Mouse (Mus musculus): ENCODE data around the gene Taf1b.

The Taf1b gene

DNA sequence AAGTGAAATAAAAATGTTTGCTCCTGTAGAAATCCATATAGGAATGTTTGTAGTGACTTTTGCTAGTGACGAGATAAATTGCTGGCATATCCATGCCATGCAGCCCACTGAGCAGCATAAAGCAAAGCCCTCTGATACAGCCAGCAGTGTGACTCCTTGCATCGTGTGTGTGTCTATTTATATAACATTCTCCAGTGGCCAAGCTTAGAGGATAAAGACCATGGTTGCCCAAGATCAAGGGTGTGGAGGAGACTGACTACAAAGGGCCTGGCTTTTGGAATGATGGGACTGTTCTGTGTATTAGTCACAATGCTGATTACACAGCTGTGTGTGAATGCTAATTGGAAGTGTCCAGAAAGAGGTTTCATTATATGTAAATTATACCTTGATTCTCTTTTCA lies 54.4 kb downstream of the Taf1b start:
- no peak for DNase-seq (ENCODE audit: low read depth, low spot score)

DNA sequence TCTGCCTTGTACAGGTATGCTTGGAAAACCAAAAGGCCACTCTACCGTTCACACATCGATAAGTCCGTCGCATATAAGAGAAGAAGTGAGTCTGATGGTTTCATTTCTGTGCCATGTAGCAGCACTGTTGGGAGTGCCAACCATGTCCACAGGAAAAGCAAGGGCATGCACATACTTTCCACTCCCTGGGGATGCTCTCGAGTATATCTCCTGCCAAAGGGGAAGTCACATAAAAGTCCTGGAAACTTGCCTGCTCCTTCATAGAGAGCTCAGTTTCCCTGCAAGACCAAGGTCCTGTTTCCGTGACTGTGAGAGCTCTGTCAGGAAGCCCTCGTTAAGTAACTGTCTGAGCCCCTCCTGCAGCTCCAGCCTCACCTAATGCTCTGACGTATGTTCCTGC lies 57.8 kb downstream of the Taf1b start:
- no peak for DNase-seq (ENCODE audit: low read depth, low spot score)

DNA sequence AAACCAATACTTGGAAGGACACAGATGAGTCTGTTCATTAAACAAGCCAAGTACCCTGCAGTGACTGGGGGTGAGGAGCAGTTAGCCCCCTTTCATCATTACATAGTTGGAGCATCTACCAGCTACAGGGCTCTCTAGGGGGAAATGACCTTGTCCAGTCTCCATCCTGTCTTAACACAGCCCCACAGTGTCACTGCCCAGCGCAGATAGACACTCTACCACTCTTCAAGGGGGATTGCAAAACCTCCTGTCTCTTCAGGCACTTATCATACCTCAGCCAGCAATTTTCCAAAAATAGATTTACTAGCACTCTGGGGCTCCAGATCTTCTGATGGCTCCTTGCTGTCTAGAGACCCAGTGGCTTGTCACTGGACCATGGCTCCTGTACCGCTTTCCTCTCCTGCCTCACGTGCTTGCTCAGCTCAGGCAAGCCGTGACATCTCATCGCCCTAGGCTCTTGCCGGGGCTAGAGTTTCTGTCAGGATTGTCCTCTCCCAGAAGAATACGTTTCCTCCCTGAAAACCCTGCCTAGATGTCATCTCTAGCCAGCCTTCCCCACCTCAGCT lies 65.3 kb downstream of the Taf1b start:
- no peak for DNase-seq (ENCODE audit: low read depth, low spot score)

DNA sequence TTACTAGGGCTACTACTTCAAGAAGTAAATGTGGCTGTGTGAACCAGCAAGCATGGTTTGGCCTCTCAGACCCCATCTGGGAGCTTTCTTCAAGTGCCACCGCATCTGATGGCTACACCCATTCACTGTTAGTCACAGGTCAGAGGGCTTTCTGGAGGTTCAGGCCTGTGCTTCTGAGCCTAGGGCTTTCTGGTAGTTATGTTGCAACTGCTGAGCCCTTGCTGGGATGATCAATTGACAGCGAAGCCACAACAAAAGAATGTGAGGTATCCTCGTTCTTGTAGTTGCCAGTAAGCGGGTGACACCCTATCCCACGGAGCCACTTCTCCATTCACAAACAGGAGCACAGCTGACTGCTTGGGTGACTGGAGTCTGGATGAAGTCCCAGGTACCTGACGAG lies 67.2 kb downstream of the Taf1b start:
- no peak for DNase-seq (ENCODE audit: low read depth, low spot score)

DNA sequence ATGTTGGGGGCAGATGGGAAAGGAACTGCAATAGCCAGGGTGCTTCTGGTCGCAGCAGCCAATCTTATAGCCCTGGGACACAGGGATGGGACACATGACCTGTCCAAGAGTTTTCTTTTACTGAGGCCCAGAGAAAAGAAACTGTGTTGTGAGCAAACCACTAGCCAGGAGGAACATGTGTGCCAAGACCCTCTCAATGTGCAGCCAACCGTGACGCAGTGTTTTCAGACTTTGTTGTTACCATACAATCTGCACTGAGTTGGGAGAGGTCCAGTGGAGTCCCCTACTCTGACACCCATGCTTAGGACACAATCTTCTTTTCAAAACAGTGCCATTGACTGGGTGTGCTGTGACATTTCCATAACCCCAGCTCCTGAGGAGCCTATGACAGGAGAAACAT lies 69.4 kb downstream of the Taf1b start:
- no peak for DNase-seq (ENCODE audit: low read depth, low spot score)

DNA sequence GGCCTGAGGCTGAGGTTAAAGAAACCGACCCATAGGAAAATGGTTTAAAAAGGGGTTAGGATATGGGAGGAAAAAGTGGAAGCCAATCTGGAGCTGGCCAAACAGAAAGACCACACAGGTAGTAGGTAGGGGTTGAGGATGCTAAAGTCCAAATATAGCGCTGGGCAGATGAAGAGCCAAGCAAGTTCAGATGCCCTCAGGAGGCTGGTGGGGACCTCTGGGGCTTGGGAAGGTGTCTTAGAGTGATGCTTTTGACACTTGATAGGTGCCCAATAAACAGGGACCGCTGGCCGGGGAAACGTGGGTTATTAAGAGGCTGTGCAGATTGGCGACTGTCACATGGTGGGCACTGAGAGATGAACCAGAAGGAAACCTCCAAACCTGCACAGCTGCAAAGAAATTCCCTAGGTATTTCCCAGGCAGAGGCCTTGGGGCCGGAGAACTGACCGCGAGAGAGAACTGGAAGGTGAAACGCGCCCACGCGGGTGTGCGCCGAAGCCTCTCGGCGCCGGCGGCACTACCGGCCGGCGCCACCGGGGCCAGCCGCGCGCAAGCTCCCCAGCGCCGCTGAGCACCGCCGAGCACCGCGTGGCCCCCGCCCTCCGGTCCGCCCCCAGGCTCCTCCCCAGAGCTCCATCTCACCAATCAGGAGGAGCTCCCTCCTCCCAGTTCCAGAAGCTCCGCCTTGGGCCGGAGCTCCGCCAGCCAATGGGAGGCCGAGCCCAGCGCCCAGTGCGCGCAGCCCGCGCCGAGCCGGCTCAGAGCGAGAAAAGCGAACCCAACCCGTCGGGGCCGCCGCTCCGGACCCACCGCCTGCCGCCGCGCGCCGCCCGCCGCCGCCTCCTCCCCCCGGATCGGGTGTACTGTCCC lies 73.6 kb downstream of the Taf1b start, which contains the start of gene Grhl1:
Grhl1 (plus strand) TSS at position 761 of the 870 bp plus-strand sequence.
- DNase-seq (ENCODE audit: low read depth, low spot score) = peak; percentile 90

DNA sequence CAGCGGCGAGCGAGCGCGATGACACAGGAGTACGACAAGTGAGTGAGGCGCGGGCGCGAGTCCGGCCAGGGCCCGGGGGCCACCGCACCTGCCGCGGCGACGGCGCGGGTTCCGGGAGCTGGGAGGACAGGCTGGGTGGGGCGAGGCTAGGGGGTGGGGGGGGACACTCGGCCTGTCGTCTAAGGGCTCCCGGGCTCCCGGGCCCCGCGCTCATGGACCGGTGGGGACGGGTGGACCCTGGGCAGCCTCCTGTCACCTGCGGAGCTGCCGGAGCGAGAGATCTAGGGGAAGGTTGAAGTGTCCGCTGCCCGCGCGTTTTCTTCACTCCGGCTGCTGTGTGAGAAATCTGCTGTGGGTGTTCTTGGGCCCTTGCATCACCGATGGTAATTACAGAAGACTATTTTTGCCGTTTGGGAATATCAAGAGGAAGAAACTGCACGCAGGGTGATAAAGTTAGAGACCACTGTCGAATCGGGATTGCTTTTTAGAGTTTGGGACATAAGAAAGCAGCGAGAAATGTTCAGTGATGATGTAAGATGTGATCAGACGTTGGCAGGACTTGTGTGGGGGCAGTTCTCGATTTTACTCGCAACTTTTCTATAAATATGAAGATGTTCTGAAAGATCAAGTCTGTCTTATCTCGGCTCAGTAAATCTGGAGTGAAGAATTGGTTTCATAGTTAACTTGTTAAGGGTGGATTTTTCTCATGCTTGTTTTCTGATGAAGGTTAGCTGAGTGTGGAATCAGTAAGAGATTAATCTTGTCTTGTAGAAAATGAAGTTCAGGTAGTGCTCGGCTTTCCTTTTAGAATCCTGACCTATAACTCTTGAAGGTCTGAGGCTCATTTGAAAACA lies 74.5 kb downstream of the Taf1b start:
- DNase-seq (ENCODE audit: low read depth, low spot score) = no peak

DNA sequence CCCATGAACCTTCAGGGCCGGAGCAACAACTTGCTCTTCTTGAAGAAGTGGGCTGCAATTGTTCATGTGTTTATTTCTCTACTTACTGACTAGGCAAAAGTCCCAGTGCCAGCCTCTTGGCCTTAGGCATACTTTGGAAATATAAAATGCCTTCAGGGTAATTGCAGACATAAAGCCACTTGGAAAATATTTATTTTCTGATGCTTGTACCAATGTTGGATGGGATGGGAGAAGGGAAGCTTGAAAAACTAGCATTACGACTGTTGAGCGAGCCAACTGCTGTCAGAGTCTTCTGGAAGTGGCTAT lies 75.1 kb downstream of the Taf1b start:
- DNase-seq (ENCODE audit: low read depth, low spot score) = no peak

DNA sequence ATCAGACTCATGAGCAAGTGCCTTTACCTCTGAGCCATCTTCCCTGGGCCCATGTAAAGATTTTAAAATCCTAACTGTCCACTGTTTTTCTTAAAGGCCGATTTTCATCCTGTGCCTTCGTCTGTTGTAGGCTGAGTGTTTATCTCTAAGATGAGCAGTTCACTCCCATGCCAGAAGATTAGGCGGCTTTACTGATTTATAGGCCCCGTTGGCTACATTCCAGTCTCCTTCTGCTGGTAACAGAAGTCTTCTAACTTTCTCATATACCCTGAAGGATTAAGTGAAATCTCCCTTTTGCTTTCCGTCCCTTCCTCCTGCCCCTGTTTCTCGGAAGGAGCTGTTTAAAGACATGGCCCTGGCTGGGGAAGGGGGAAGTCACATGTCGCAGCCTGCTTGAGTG lies 76.7 kb downstream of the Taf1b start:
- peak; percentile 33 for DNase-seq (ENCODE audit: low read depth, low spot score)

DNA sequence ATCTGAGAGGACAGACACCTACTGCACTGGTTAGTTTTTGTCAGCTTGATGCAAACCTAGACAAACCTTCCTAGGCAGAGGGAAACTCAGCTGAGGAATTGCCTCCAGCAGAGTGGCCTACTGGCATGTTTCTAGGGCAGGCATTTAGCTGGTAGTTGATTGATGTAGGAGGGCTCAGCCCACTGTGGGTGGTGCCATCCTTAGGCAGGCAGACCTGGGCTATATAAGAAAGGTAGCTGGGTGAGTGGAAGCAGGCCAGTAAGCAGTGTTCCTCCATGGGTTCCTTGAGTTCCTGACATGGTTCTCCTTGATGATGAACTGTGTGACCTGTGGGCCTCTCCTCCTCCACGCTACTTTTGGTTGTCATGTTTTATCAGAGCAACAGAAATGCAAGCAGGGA lies 82.3 kb downstream of the Taf1b start:
- DNase-seq (ENCODE audit: low read depth, low spot score) = no peak

DNA sequence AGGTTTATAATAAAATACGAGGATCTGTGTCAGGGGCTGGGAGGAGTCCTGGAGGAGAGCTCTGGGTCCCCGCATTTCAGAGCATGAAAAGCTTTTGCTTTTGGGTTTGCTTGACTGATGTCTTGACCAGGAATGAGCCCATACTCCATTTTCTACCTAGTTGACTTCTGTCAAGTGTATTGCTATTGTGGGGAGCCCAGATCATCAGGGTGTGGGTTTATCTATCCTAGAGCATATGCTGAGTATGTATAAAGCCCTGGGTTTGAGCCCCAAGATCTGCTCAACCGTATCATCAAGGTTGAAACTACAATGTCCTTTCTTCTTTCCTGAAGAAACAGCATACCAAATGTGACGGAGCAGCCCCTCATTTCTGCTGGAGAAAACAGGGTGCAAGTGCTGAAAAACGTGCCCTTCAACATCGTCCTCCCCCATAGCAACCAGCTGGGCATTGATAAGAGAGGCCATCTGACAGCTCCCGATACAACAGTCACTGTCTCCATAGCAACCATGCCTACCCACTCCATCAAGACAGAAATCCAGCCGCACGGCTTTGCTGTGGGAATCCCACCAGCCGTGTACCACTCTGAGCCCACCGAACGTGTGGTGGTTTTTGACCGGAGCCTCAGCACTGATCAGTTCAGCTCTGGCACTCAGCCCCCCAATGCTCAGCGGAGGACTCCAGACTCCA lies 83.0 kb downstream of the Taf1b start:
- DNase-seq (ENCODE audit: low read depth, low spot score) = no peak

DNA sequence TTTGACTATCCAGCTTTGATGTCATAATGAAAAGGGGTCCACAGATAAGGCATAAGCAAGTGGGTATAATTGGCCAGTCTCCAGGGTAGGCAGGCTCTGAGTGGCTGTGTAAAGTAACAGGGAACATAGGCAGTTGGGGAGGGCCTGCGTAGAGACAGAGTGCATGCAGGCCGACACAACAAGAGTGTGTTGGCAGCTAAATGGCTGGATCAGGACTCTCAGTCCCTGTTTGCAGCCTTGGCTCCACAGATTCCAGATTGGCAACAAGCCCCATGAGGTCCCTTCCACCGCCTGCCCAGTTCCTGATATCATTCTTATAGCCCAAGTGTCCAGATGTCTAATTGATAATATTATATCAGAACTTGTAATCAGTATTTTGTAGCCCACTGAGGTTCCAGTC lies 85.5 kb downstream of the Taf1b start:
- no peak for DNase-seq (ENCODE audit: low read depth, low spot score)

DNA sequence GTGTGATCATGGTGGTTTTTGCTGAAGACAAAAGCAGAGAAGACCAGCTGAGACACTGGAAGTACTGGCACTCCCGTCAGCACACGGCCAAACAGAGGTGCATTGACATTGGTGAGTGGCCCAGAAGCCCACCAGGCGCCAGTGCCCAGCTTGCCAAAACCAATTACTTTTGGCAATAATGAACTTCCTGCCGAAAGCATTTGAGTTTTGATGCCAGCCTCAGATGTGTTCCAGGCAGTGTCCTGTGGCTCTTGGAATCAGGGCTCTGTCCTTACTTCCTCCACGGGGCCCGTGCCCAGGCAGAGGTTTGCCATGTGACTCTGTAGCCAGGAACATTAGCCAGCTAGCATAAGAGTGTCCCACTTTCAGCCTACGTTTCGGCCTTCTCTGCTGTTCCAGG lies 86.7 kb downstream of the Taf1b start:
- DNase-seq (ENCODE audit: low read depth, low spot score) = no peak

DNA sequence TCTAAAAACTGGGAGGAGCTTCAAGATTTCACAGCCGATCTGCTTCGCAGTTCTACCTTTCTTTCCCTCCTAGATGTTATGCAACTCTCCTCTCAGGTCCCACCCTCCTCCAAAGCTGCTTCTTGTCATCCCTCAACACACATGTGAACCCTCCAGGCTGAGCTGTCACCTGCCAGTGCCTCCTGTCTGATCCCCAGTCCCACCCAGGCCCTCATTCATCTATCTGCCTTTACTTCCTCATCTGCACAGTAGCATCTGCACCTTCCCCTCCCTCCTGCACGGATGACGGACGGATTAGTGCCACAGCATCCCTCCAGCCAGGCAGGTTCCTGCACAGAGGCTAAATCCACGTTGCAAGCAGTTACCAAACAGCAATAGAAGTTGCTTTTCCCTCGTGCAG lies 88.0 kb downstream of the Taf1b start:
- no peak for DNase-seq (ENCODE audit: low read depth, low spot score)

DNA sequence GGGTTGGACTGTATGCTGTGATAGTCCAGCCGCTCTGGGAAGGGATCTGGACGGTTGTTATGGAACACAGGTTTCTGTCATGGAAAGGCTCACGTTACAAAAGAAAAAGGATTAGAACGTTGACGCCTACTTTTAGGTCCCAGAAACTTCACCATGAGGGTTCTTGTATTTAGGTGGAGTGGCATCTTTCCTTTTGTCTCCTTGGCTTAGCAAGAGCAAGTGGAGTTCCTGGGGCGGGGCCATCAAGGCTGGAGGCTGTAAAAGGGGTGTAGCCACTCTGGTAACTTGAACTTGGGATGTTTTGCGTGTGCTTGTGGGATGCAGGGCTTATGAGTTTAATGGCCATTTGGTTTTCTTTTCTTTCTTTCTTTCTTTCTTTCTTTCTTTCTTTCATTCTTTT lies 92.2 kb downstream of the Taf1b start:
- DNase-seq (ENCODE audit: low read depth, low spot score) = no peak

DNA sequence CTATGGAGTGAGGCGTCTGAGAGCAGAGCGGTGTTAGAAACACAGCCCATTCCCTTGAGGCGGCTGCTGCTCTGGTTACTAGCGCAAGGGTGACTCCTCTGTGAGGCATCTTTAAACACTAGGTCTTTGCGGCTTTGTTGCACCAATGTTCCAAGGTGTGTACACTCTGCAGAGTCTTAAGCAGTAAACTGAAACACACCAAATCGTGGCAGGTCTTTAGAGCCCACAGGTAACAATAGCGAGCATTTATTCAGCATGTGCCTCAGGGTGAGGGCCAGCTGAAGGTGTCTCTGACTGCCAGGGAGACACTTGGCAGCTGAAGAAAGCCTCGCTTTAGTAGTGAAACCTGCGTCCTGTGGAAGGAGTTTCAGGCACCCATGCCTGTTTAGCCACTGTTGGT lies 93.9 kb downstream of the Taf1b start:
- no peak for DNase-seq (ENCODE audit: low read depth, low spot score)

DNA sequence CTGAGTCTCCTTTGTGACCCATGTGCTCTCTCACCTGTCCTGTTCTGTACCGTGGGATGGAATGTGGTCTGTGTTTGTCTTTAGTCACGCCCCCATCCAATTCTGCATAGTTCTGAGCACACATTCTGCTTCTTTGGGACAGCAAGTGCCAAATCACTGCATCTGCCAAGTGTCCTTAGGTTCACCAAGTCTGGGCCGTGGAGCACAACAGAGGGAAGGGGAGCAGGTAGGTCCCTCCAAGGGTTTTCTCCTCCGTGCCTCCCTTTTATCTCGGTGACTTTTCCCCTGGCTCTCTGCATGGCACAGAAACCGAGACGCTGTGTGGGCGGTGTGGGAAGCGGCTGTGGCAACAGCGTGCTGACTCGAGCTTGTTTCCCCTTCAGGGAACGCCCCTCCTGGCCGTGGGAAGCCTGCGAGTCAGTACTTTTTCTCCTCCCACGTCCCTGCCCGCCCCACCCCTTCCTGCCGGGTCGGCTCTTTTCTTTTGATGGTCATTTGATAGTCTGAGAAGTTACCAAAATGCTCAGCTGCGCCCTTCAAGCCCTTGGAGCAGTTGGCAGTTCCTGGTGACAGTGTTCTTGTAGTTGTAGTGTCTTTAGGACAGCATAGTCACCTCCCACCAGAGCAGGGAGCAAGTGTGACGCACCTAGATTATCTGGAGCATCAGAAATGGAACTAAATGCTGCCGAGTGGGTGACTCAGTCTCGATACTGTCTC lies 95.0 kb downstream of the Taf1b start:
- no peak for DNase-seq (ENCODE audit: low read depth, low spot score)

DNA sequence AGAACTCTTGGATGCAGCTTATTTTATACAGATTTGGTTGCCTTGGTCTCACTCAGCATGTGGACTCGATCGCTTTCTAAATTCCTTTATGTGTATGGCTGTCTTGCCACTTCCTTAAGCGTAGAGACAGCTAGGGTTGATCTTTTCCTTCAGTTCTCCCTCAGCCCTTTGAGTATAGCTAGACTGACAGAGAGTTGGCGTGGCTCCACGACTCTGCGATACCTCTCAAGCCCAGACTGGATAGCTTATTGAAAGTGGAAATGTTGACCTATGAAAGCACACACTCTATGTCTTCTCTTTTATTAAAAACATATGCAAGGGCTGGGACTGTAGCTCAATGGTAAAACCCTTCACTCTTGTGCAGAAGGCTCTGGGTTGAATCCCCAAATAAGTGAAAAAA lies 99.2 kb downstream of the Taf1b start:
- no peak for DNase-seq (ENCODE audit: low read depth, low spot score)

DNA sequence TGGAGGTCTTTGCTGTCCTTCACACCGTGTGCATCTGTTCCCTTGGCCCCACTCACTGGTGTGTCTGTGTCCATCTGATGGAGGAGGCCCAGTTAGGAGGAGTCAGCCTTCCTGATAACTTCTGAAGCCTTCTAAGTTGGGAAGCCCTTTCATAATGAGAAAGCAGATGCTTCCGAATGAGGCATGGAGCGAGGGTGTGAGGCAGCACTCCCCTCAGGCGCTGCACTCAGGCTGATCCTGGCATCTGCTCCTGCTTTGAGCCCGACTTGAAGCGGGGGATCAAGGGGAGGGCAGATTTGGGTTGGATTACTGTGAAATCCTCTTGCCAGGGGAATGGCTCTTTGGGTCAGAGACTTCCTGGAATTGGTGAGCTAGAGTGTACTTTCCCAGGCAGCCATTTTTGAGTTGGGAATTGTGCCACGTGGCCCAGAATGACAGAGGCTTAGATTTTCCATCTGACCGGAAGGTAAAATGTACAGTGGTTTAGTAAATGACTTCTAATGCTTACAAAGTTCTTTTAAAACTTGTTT lies 101.3 kb downstream of the Taf1b start:
- peak; percentile 20 for DNase-seq (ENCODE audit: low read depth, low spot score)

DNA sequence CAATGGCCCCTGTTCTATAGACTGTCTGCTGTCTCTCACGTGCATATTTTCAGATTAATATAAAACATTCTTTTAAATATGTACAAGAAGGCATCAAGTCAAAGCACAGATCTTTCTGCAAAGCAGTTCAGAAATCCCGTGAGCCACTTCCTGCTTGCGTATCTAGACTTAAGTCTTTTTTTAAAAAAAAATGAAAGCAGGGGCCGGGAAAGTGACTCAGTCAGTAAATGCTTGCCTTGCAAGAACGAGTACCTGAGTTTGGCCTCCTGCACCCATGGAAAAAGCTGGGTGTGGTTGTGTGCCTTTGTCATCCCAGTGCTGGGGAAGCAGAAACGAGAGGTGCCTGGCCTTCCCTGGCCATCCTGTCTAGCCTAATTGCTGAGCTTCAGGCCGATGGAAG lies 101.9 kb downstream of the Taf1b start:
- DNase-seq (ENCODE audit: low read depth, low spot score) = no peak

DNA sequence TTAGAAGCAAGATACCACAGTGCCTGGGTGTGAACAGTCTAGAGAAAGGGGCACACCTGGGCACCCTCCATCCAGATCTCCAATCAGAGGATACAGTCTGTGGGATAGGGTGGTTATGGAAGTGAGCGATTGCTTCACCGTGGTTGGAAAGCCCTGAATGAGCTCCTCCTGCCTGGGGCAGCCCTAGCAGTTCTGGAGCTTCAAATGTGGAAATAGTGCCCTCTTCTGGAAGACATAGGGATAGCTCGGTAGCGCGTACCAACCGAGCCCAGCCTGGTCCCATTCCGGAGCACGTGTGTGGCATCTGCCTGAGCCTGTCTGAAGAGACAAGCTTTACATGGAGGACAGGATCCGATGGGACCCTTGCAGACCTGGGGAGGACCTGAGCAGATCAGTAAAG lies 102.6 kb downstream of the Taf1b start:
- peak; percentile 59 for DNase-seq (ENCODE audit: low read depth, low spot score)

All from retina, postnatal 7 days (tissue).